Mouse (Mus musculus) gastrocnemius, adult 8-10 months (tissue): ENCODE results near the gene Coro1b. TPM values are rescaled to one million over a fixed set of nuclear protein-coding genes. Genes with fewer than 3 reads are reported as not detected.
"Not testable (repeated sequence)": the region's sequence is repeated elsewhere in the genome, so short reads cannot be mapped to it uniquely, and the experiment has no call there.

Experiments used
- DNase-seq, 2 experiments: peaks; one replicate each; pipeline ENCODE4 v3.0.0; 2022; ENCODE audit warnings: low spot score in 2 of 2
- total RNA-seq, 4 experiments: library from RNA; stranded (reverse); gene quantifications; 2 replicates each; pipeline ENCODE4 v1.2.4; 2022

Coro1b gene
- total RNA-seq, 4 experiments from 2014 or later = 10.4 to 13.2 (median 11.6) TPM

DNA sequence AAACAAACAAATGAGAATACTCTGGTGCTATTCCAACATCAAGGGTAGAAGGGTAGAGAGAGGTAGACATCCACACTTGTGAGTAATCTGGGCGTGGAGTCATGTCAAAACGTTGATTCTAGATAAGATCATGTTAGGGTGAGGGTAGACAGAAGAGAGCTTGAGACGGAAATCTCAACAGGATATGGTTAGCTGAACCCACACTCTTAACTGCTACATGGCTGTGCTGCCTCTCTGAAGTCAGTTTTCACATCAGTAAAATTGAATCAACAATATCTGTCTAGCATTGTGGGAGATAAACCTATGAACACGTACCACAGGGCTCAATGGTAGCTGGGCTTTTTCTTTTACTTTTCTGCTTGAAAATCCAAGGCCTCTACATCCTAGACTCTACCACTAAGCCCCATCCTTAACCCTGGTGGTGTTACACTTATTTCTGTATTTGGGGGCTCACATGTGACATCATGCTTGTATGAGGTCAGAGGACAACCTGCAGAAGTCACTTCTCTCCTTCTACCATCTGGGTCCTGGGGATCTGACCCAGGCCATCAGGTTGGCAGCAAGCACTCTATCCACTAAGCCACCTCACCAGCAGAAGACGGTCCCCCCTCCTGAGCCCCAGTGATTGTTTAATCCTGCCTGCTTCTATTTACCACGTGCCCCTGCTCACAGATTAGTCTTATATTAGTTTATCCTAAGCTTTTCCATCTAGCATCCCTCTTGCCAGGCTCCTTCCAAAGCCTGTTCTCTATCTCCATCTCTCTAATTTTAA is 28.5 kb upstream of the Coro1b start:
- no peak for DNase-seq

DNA sequence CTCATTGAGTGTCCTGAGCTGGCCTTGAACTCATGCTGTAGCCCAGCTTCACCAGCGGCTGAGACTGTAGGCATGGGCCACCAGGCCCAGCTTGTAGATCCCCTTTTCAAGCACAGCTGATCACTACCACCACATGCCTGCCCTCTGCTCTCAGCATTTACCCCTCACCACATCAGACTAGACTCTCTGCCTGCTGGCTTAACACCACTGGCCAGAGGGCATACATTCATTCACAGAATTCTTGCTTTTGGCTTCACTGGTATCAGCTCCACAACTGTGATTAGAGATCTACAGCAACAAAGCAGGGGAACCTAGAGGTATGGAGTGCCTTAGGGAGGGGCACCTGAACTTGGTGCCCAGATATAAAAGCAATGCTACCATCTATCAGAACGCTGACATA is 27.9 kb upstream of the Coro1b start:
- DNase-seq = no peak

DNA sequence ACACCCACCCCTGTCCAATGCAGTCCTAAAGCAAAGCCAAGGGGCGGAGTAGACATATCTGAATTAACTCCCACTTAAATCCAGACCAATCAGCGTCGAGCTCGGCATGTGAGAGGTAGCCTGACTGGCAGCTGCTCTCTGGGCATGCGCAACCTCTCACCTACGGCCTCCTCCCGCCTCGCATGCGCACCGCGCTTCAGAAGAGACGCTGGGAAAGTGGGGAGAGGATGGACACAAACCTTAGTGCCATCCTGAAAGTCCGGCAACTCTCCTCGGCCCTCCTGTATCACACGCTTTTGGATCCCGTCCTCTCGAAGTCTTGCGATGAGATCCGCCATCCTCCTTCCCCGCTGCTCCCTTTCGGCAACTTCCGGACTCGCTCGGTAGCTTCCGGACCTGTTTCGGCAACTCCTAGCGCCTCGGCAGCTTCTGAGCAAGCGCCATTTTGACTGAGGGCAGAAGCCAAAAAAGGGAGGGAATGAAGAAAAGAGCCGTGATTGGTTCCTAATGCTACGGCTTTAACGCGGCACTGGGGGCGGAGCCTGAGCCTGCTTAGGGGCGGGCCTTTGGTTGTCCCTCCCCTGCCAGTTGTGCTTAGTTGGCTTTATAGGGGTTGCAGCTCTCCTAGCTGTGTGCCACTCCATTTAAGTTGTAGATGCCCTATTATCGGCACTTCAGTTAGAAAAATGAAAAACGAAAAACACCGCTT is 27.2 kb upstream of the Coro1b start:
- peak; percentile 98 for DNase-seq

DNA sequence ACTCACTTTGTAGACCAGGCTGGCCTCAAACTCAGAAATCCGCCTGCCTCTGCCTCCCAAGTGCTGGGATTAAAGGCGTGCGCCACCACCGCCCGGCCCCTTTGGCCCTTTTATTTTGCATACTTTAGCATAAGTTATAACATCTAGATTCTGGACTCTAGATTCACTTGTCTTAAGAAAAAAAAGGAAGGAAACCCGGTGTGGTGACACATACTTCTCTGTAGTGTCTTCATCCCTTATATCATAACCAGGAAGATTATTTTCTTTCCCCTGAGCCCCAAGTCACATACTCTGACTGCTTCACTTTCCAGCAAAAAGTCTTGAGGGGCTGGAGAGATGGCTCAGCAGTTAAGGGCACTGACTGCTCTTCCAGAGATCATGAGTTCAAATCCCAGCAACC is 26.5 kb upstream of the Coro1b start:
- DNase-seq = not testable (repeated sequence)

GRCm38 (mm10) chr19:4122411-4123370 is 25.7 kb upstream of the Coro1b start:
- DNase-seq = no peak

GRCm38 (mm10) chr19:4124432-4124831 is 24.0 kb upstream of the Coro1b start:
- DNase-seq = no peak

DNA sequence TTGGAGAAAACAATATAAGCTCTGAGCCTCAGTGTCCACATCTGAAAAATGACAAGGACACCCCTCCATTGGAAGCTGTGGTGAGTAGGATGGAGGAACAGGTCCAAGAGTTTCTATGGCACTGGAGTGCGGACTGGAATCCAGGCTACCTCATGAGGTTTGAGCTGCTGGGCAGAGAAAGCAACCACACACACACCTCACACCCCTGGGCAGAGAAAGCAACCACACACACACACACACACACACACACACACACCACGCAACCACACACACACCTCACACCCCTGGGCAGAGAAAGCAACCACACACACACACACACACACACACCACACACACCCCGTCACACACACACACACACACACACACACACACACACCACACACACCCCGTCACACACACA is 23.2 kb upstream of the Coro1b start:
- not testable (repeated sequence) for DNase-seq

- DNase-seq = peak; percentile 96 to 98
Observed at GRCm38 (mm10) chr19:4125741-4126696, 22.4 kb upstream of the Coro1b start, which contains the start of gene Aip. Aip (minus strand) TSS chr19:4125858.

- DNase-seq = no peak
Observed at GRCm38 (mm10) chr19:4126759-4127495, 21.5 kb upstream of the Coro1b start.

- no peak for DNase-seq
Observed at GRCm38 (mm10) chr19:4129462-4129861, 19.0 kb upstream of the Coro1b start.

DNA sequence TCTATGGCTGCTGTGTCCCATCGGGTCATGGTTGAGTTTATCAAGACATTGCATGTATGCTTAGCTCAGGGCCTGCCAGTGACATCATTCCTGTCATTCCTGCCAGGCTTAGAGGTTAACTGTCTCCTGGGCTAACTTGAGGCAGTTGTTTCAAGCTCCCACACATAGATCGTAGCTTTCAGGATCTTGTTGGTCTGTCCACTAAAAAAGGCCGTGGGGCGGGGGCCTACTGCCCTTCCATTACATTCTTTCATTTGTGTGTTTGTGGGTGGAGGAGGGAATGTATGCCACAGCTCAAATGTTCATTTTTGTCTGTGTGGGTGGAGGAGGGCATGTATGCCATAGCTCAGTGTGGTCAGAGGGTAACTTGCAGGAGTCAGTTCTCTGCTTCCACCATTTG is 18.3 kb upstream of the Coro1b start:
- no peak for DNase-seq

GRCm38 (mm10) chr19:4131075-4131474 is 17.3 kb upstream of the Coro1b start:
- DNase-seq = no peak

- DNase-seq = no peak
Observed at GRCm38 (mm10) chr19:4131768-4132167, 16.7 kb upstream of the Coro1b start.

DNA sequence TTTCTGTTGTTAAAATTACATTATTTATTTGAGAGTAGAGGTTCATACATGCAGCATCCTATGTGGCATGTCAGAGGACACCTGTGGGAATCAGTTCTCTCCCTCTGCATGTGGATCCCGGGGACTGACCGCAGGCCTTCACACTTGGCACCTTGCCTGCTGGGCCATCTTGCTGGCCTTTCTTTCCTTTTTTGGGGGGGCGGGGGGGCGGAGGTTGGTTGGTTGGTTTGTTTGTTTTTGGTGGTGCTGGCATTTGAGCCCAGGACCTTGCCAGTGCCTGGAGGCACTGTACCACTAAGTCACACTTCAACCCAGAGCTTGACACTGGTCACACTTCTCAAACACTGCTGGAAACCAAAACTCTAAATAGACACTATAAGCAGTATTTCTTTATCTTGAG is 14.1 kb upstream of the Coro1b start:
- no peak for DNase-seq

DNA sequence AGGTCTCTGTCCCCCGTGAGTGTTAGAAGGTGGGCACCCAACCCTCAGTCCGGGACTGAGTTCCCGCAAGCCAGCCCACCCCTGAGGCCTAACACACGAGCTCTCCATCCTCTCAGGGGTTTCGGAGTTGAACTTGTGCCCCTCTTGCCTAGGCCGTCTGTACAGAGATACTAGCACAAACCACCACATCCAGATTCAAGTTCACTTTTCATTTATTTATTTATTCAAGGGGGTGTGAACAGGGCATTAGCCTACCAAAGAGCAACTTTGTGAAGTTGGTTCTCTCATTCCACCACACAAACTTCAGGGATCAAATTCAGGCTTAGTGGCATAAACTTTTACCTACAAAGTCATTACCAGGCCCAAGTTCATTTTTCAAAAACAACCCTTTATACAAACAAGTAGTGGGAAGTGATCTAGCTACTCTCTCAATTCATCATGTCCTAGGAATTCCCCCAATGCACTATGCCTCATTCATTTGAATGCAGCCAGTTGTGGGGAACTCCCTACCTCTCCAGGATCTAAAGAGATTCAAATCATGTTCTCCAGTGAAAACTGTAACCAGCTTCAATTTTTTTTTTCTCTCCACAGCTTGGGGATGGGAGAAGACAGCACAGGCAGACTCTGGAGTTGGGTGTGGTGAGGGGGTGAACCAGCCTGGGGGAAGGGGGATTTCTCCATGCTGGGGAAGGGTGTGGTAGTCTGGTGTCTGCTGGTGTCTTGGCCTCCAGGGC is 13.0 kb upstream of the Coro1b start:
- DNase-seq = not testable (repeated sequence)

DNA sequence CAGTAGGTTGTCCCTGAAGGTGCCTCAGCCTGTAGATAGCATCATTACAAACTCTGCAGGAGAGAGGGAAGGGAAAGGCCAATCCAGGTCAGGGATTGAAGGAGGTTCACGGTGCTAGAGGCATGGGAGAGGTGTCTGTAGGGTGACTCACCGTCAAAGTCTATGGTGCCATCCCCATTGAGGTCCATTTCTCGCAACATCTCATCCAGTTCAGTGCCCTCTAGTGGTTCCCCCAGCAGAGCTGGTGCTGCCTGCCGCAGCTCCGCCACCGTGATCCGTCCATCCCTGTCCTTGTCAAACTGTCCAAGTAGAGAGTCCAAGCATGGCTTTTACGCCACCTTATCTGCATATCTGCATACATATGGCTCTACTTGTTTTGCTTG is 12.5 kb upstream of the Coro1b start:
- not testable (repeated sequence) for DNase-seq

GRCm38 (mm10) chr19:4136463-4136862 is 12.0 kb upstream of the Coro1b start:
- no peak for DNase-seq

GRCm38 (mm10) chr19:4137913-4138312 is 10.5 kb upstream of the Coro1b start:
- DNase-seq = no peak

DNA sequence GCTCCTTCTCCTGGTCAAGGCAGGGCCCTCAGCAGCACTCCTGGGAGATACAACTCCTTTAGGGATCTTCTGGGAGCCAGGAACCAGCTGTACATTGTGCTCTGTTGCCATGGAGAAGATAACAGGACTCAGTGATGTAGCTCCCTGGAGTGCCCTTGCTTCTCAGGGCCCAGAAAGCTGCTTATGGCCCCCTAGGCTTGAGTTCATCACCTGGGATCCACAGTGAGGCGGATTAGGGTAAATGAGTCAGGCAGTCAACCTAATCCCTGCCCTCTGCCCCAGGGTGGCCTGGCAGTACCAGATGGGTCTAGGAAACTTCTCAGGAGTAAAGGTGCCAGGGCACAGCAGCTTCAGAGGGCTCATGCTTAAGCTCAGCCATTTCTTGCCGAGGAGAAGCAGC is 9.0 kb upstream of the Coro1b start, which contains the start of gene Gpr152:
Gpr152 (plus strand) TSS at position 342 of the 400 bp plus-strand sequence.
- DNase-seq = no peak
